Mouse (Mus musculus) cerebellum, adult 9-11 months (tissue): Measurements from ENCODE around the gene Sec11a.
"Not testable (repeated sequence)": the region's sequence is repeated elsewhere in the genome, so short reads cannot be mapped to it uniquely, and the experiment has no call there.

Experiments
- DNase-seq: peaks from one replicate; pipeline ENCODE4 v3.0.0; 2022

Sec11a gene

GRCm38 (mm10) chr7:80947445-80948350 lies at the start of gene Sec11a:
Gene Sec11a, minus strand, starts transcription at chr7:80947780.
- peak; percentile 96 for DNase-seq

GRCm38 (mm10) chr7:80995266-80996146 lies 47.9 kb upstream of the Sec11a start:
- no peak for DNase-seq

- no peak for DNase-seq
Measured at GRCm38 (mm10) chr7:80994663-80995005, 47.1 kb upstream of the Sec11a start.

GRCm38 (mm10) chr7:80993834-80994662 lies 46.5 kb upstream of the Sec11a start:
- DNase-seq = peak; percentile 72

GRCm38 (mm10) chr7:80992980-80993833 lies 45.6 kb upstream of the Sec11a start, which contains the start of gene Zfp592:
Gene Zfp592, plus strand, starts transcription at chr7:80993681.
- DNase-seq = peak; percentile 85

GRCm38 (mm10) chr7:80992631-80992979 lies 45.0 kb upstream of the Sec11a start:
- peak; percentile 63 for DNase-seq

- no peak for DNase-seq
Measured at GRCm38 (mm10) chr7:80992063-80992462, 44.5 kb upstream of the Sec11a start.

GRCm38 (mm10) chr7:80991589-80991988 lies 44.0 kb upstream of the Sec11a start:
- no peak for DNase-seq

- DNase-seq = peak; percentile 27
Measured at GRCm38 (mm10) chr7:80990276-80990675, 42.7 kb upstream of the Sec11a start.

GRCm38 (mm10) chr7:80987805-80988625 lies 40.4 kb upstream of the Sec11a start:
- no peak for DNase-seq

- DNase-seq = no peak
Measured at GRCm38 (mm10) chr7:80986458-80987187, 39.0 kb upstream of the Sec11a start.

- DNase-seq = no peak
Measured at GRCm38 (mm10) chr7:80980566-80980965, 33.0 kb upstream of the Sec11a start.

GRCm38 (mm10) chr7:80973638-80974015 lies 26.0 kb upstream of the Sec11a start:
- not testable (repeated sequence) for DNase-seq

GRCm38 (mm10) chr7:80972920-80973637 lies 25.5 kb upstream of the Sec11a start:
- DNase-seq = not testable (repeated sequence)

GRCm38 (mm10) chr7:80972082-80972481 lies 24.5 kb upstream of the Sec11a start:
- no peak for DNase-seq

- no peak for DNase-seq
Measured at GRCm38 (mm10) chr7:80971419-80971818, 23.8 kb upstream of the Sec11a start.

- DNase-seq = no peak
Measured at GRCm38 (mm10) chr7:80970913-80971312, 23.3 kb upstream of the Sec11a start.

- DNase-seq = no peak
Measured at GRCm38 (mm10) chr7:80962799-80963198, 15.2 kb upstream of the Sec11a start.

GRCm38 (mm10) chr7:80959003-80959402 lies 11.4 kb upstream of the Sec11a start:
- no peak for DNase-seq
